Mouse (Mus musculus): ENCODE results near the gene S1pr2.

The S1pr2 gene

GRCm38 (mm10) chr9:20978409-20979095 is 2.0 kb upstream of the S1pr2 start:
- H3K4me1 ChIP-seq (replicated peaks; ENCODE audit: low read depth, low read length): peaks cover 90% of the 10 kb centered on the region

GRCm38 (mm10) chr9:20976961-20977689 is 544 bp upstream of the S1pr2 start:
- TF ChIP-seq CTCF (conservative IDR thresholded peaks at IDR 0.05; ENCODE audit: low read length): peak; percentile 22; the same call in 1 of the 2 replicates
- no peak for TF ChIP-seq POU5F1 (IDR thresholded peaks at IDR 0.05; ENCODE audit: borderline replicate concordance, low read length)
- Histone ChIP-seq H3K9me3 (ENCODE audit: low read length) (no peaks in the 10 kb centered on the region), H3K4me3 (replicated peaks; ENCODE audit: low read length) (peak overlapping the region; percentile 94), H3K36me3 (ENCODE audit: insufficient read depth, low read length) (peaks cover 26% of the 10 kb centered on the region), H3K4me1 (replicated peaks; ENCODE audit: low read depth, low read length) (peaks cover 90% of the 10 kb centered on the region), H3K27me3 (ENCODE audit: insufficient read depth, low read length) (no peaks in the 10 kb centered on the region)

More at GRCm38 (mm10) chr9:20978409-20979095, 2.0 kb upstream of the S1pr2 start:
- H3K9me3 ChIP-seq (ENCODE audit: low read length): no peaks in the 10 kb centered on the region
- H3K27me3 ChIP-seq (ENCODE audit: insufficient read depth, low read length): no peaks in the 10 kb centered on the region
- peak overlapping the region; percentile 94 for H3K4me3 ChIP-seq (replicated peaks; ENCODE audit: low read length)
- H3K36me3 ChIP-seq (ENCODE audit: insufficient read depth, low read length): peaks cover 16% of the 10 kb centered on the region
- TF ChIP-seq CTCF (conservative IDR thresholded peaks at IDR 0.05; ENCODE audit: low read length) (no peak), NANOG (IDR thresholded peaks at IDR 0.05; ENCODE audit: borderline replicate concordance, low read length) (no peak), POU5F1 (IDR thresholded peaks at IDR 0.05; ENCODE audit: borderline replicate concordance, low read length) (no peak)

GRCm38 (mm10) chr9:20975431-20976215 is 958 bp downstream of the S1pr2 start:
- peak overlapping the region; percentile 94 for H3K4me3 ChIP-seq (replicated peaks; ENCODE audit: low read length)

GRCm38 (mm10) chr9:20973682-20974075 is 2.9 kb downstream of the S1pr2 start:
- Histone ChIP-seq H3K27me3 (ENCODE audit: insufficient read depth, low read length) (no peaks in the 10 kb centered on the region), H3K9me3 (ENCODE audit: low read length) (no peaks in the 10 kb centered on the region), H3K36me3 (ENCODE audit: insufficient read depth, low read length) (peaks cover 53% of the 10 kb centered on the region), H3K4me1 (replicated peaks; ENCODE audit: low read depth, low read length) (peaks cover 84% of the 10 kb centered on the region), H3K4me3 (replicated peaks; ENCODE audit: low read length) (peak overlapping the region; percentile 50; the same call in 1 of the 2 replicates)
- no peak for TF ChIP-seq CTCF (conservative IDR thresholded peaks at IDR 0.05; ENCODE audit: low read length)
- TF ChIP-seq POU5F1 (IDR thresholded peaks at IDR 0.05; ENCODE audit: borderline replicate concordance, low read length): no peak
- TF ChIP-seq NANOG (IDR thresholded peaks at IDR 0.05; ENCODE audit: borderline replicate concordance, low read length): no peak

More at GRCm38 (mm10) chr9:20975431-20976215, 958 bp downstream of the S1pr2 start:
- Histone ChIP-seq H3K36me3 (ENCODE audit: insufficient read depth, low read length) (peaks cover 38% of the 10 kb centered on the region), H3K4me1 (replicated peaks; ENCODE audit: low read depth, low read length) (peaks cover 90% of the 10 kb centered on the region), H3K9me3 (ENCODE audit: low read length) (no peaks in the 10 kb centered on the region), H3K27me3 (ENCODE audit: insufficient read depth, low read length) (no peaks in the 10 kb centered on the region)
- TF ChIP-seq CTCF (conservative IDR thresholded peaks at IDR 0.05; ENCODE audit: low read length): no peak
- no peak for TF ChIP-seq NANOG (IDR thresholded peaks at IDR 0.05; ENCODE audit: borderline replicate concordance, low read length)
- no peak for TF ChIP-seq POU5F1 (IDR thresholded peaks at IDR 0.05; ENCODE audit: borderline replicate concordance, low read length)

GRCm38 (mm10) chr9:20973001-20973681 is 3.4 kb downstream of the S1pr2 start:
- Histone ChIP-seq H3K9me3 (ENCODE audit: low read length) (no peaks in the 10 kb centered on the region), H3K4me1 (replicated peaks; ENCODE audit: low read depth, low read length) (peaks cover 84% of the 10 kb centered on the region), H3K4me3 (replicated peaks; ENCODE audit: low read length) (peak overlapping the region; percentile 74), H3K36me3 (ENCODE audit: insufficient read depth, low read length) (peaks cover 59% of the 10 kb centered on the region), H3K27me3 (ENCODE audit: insufficient read depth, low read length) (no peaks in the 10 kb centered on the region)
- no peak for TF ChIP-seq POU5F1 (IDR thresholded peaks at IDR 0.05; ENCODE audit: borderline replicate concordance, low read length)
- no peak for TF ChIP-seq CTCF (conservative IDR thresholded peaks at IDR 0.05; ENCODE audit: low read length)
- no peak for TF ChIP-seq NANOG (IDR thresholded peaks at IDR 0.05; ENCODE audit: borderline replicate concordance, low read length)

- TF ChIP-seq CTCF (conservative IDR thresholded peaks at IDR 0.05; ENCODE audit: low read length): no peak
- TF ChIP-seq POU5F1 (IDR thresholded peaks at IDR 0.05; ENCODE audit: borderline replicate concordance, low read length): no peak
- no peak for TF ChIP-seq NANOG (IDR thresholded peaks at IDR 0.05; ENCODE audit: borderline replicate concordance, low read length)
- H3K27me3 ChIP-seq (ENCODE audit: insufficient read depth, low read length): no peaks in the 10 kb centered on the region
- no peaks in the 10 kb centered on the region for H3K9me3 ChIP-seq (ENCODE audit: low read length)
- peaks cover 66% of the 10 kb centered on the region for H3K36me3 ChIP-seq (ENCODE audit: insufficient read depth, low read length)
- H3K4me3 ChIP-seq (replicated peaks; ENCODE audit: low read length): peak overlapping the region; percentile 74
- peaks cover 84% of the 10 kb centered on the region for H3K4me1 ChIP-seq (replicated peaks; ENCODE audit: low read depth, low read length)
Observed at GRCm38 (mm10) chr9:20972141-20972992, 4.2 kb downstream of the S1pr2 start.

GRCm38 (mm10) chr9:20971751-20972140 is 4.8 kb downstream of the S1pr2 start:
- peak overlapping the region; percentile 74 for H3K4me3 ChIP-seq (replicated peaks; ENCODE audit: low read length)
- H3K9me3 ChIP-seq (ENCODE audit: low read length): no peaks in the 10 kb centered on the region
- H3K27me3 ChIP-seq (ENCODE audit: insufficient read depth, low read length): no peaks in the 10 kb centered on the region
- TF ChIP-seq NANOG (IDR thresholded peaks at IDR 0.05; ENCODE audit: borderline replicate concordance, low read length) (no peak), CTCF (conservative IDR thresholded peaks at IDR 0.05; ENCODE audit: low read length) (no peak), POU5F1 (IDR thresholded peaks at IDR 0.05; ENCODE audit: borderline replicate concordance, low read length) (no peak)
- H3K4me1 ChIP-seq (replicated peaks; ENCODE audit: low read depth, low read length): peaks cover 84% of the 10 kb centered on the region
- peaks cover 73% of the 10 kb centered on the region for H3K36me3 ChIP-seq (ENCODE audit: insufficient read depth, low read length)
